8 mouse cellular contexts compared by ENCODE assay signal in genomic region chr2:57102856-57103844, GRCm38 (mm10). TPM values are rescaled to one million over a fixed set of nuclear protein-coding genes. Genes with fewer than 3 reads are reported as not detected.
A peak's percentile ranks its signal among the peaks of the same experiment; 100 is the strongest.
DNase-seq lines count a peak whose midpoint lies in the region; ATAC-seq lines count a peak whose summit lies in the region.

No protein-coding gene starts in this region.

- intact Hi-C loops in gastrocnemius, postnatal 14 days (cut with DNase I; ENCODE audit: low total_unique reads) = no loop called here

- H3K4me3 ChIP-seq in lung, embryonic 15.5 days = peak overlapping the region; percentile 37
- H3K4me3 ChIP-seq in forebrain, embryonic 14.5 days (ENCODE audit: low read depth, low read length) = peak overlapping the region; percentile 35
- H3K4me3 ChIP-seq in liver, embryonic 12.5 days = peak overlapping the region; percentile 27
- peak overlapping the region; percentile 32 for H3K4me3 ChIP-seq in stomach, embryonic 14.5 days (ENCODE audit: low read depth, low read length)

- H3K36me3 ChIP-seq in lung, embryonic 15.5 days = no peaks in the 10 kb centered on the region
- H3K36me3 ChIP-seq in forebrain, embryonic 14.5 days (ENCODE audit: control insufficient read depth, insufficient read depth, low read length) = no peaks in the 10 kb centered on the region
- no peaks in the 10 kb centered on the region for H3K36me3 ChIP-seq in liver, embryonic 12.5 days
- no peaks in the 10 kb centered on the region for H3K36me3 ChIP-seq in stomach, embryonic 14.5 days (ENCODE audit: control insufficient read depth, insufficient read depth, low read length)

- no peak for DNase-seq in lung, postnatal 4 days
- no peak for DNase-seq in forebrain, embryonic 14.5 days (ENCODE audit: low spot score)
- no peak for DNase-seq in right cerebral cortex, adult 2 months (ENCODE audit: low spot score in 2 of 2)
- no peak for DNase-seq in gastrocnemius, postnatal 14 days
- no peak for DNase-seq in thymus, postnatal 25 days

- H3K27me3 ChIP-seq in lung, embryonic 15.5 days = peaks cover 87% of the 10 kb centered on the region
- peaks cover 64% of the 10 kb centered on the region for H3K27me3 ChIP-seq in forebrain, embryonic 14.5 days (replicated peaks; ENCODE audit: control insufficient read depth, insufficient read depth, low read length)
- peaks cover 86% of the 10 kb centered on the region for H3K27me3 ChIP-seq in liver, embryonic 12.5 days (replicated peaks)
- H3K27me3 ChIP-seq in stomach, embryonic 14.5 days (ENCODE audit: control insufficient read depth, insufficient read depth, low read length) = peaks cover 57% of the 10 kb centered on the region

- no peak overlapping the region for H3K9ac ChIP-seq in lung, embryonic 15.5 days
- H3K9ac ChIP-seq in forebrain, embryonic 14.5 days (ENCODE audit: low read length) = no peak overlapping the region
- H3K9ac ChIP-seq in liver, embryonic 12.5 days = no peak overlapping the region
- no peak overlapping the region for H3K9ac ChIP-seq in stomach, embryonic 14.5 days (replicated peaks; ENCODE audit: low read depth, low read length)

- 2% methylated on average over 36 of the region's 37 CpGs for WGBS in lung, embryonic 15.5 days
- 4% methylated on average over 34 of the region's 37 CpGs for WGBS in forebrain, embryonic 14.5 days
- 2% methylated on average over 35 of the region's 37 CpGs for WGBS in liver, embryonic 12.5 days (ENCODE audit: insufficient replicate concordance)
- 3% methylated on average over 36 of the region's 37 CpGs for WGBS in stomach, embryonic 14.5 days

- H3K4me2 ChIP-seq in lung, embryonic 15.5 days = peak overlapping the region; percentile 78
- H3K4me2 ChIP-seq in forebrain, embryonic 14.5 days (ENCODE audit: low read length) = peak overlapping the region; percentile 81
- peak overlapping the region; percentile 53 for H3K4me2 ChIP-seq in liver, embryonic 12.5 days
- H3K4me2 ChIP-seq in stomach, embryonic 14.5 days (replicated peaks; ENCODE audit: low read depth, low read length) = peak overlapping the region; percentile 51

- H3K27ac ChIP-seq in lung, embryonic 15.5 days = no peak overlapping the region
- H3K27ac ChIP-seq in forebrain, embryonic 14.5 days (ENCODE audit: low read depth, low read length) = no peak overlapping the region
- no peak overlapping the region for H3K27ac ChIP-seq in liver, embryonic 12.5 days
- H3K27ac ChIP-seq in stomach, embryonic 14.5 days (ENCODE audit: low read length) = no peak overlapping the region

- peaks cover 16% of the 10 kb centered on the region for H3K4me1 ChIP-seq in lung, embryonic 15.5 days
- H3K4me1 ChIP-seq in forebrain, embryonic 14.5 days (ENCODE audit: control insufficient read depth, insufficient read depth, low read length) = peaks cover 20% of the 10 kb centered on the region
- H3K4me1 ChIP-seq in liver, embryonic 12.5 days = peaks cover 9% of the 10 kb centered on the region; the same call in 1 of the 2 replicates
- peaks cover 15% of the 10 kb centered on the region; the same call in 1 of the 2 replicates for H3K4me1 ChIP-seq in stomach, embryonic 14.5 days (ENCODE audit: control insufficient read depth, insufficient read depth, low read length)

- H3K9me3 ChIP-seq in lung, embryonic 15.5 days = no peaks in the 10 kb centered on the region
- no peaks in the 10 kb centered on the region for H3K9me3 ChIP-seq in forebrain, embryonic 14.5 days (replicated peaks; ENCODE audit: control insufficient read depth, low read length)
- no peaks in the 10 kb centered on the region for H3K9me3 ChIP-seq in liver, embryonic 12.5 days (replicated peaks)
- H3K9me3 ChIP-seq in stomach, embryonic 14.5 days (ENCODE audit: control insufficient read depth, low read depth, low read length) = no peaks in the 10 kb centered on the region

- ATAC-seq in lung, embryonic 15.5 days (ENCODE audit: borderline replicate concordance, extremely low read depth, low FRiP score, low TSS enrichment) = no peak
- peak; percentile 27 for ATAC-seq in forebrain, embryonic 14.5 days
- ATAC-seq in liver, embryonic 12.5 days = 0 out of 2 replicates have a peak, but pooled peaks have one; percentile 15
- ATAC-seq in stomach, embryonic 14.5 days (ENCODE audit: insufficient number of reproducible peaks, insufficient read depth, low FRiP score, low read depth) = no peak

RNA-seq across cellular contexts. Expression of gene Nr4a2, which starts 20.7 kb away (rescaled TPM):
- 4.3 and 5.2 TPM in 2 replicates for polyA plus RNA-seq in lung, embryonic 15.5 days (2015; fragmentation: Nextera tagmentation; extraction: Ambion mirVana)
- polyA plus RNA-seq in forebrain, embryonic 14.5 days (2014; fragmentation: Nextera tagmentation; extraction: Ambion mirVana) = 8.2 and 16.1 TPM in 2 replicates
- 0.90 and 0.99 TPM in 2 replicates for polyA plus RNA-seq in liver, embryonic 12.5 days (2016; fragmentation: Nextera tagmentation; extraction: Ambion mirVana)
- 7.5 and 7.6 TPM in 2 replicates for polyA plus RNA-seq in stomach, embryonic 14.5 days (2014; fragmentation: Nextera tagmentation; extraction: Ambion mirVana)
- 1 to 10 TPM; 1.2 to 1.7 TPM for total RNA-seq in gastrocnemius, postnatal 14 days (2021)

Comparison
In these comparisons a context has a peak if more than half of its experiments do, and no peak if none do; other contexts are left out.
1. ATAC-seq: peak in forebrain, embryonic 14.5 days (single experiment) and liver, embryonic 12.5 days (single experiment); none in lung, embryonic 15.5 days (single experiment) and stomach, embryonic 14.5 days (single experiment).
2. Peak in every context shown above with its lines, with median percentiles within 50 percentile points of each other: H3K4me2 ChIP-seq and H3K4me3 ChIP-seq.